In genomic region chr2:157057758-157058157, GRCm38 (mm10) we compare ENCODE assay signal across 10 mouse cellular contexts. TPM values are rescaled to one million over a fixed set of nuclear protein-coding genes. Genes with fewer than 3 reads are reported as not detected.
DNase-seq lines count a peak whose midpoint lies in the region; ATAC-seq and TF ChIP-seq lines count a peak whose summit lies in the region.
"Had no signal": no experiment of that assay in that cellular context is flagged by ENCODE, and none has a peak within 500 bp of the region (broad histone marks: within the 10 kb centered on the region; RNA-seq: fewer than 3 reads in every experiment).

No protein-coding gene starts in this region.

- WGBS in forebrain, embryonic 10.5 days, result 82% methylated on average over 4 of the region's 4 CpGs
- 80% methylated on average over 4 of the region's 4 CpGs for WGBS in limb, embryonic 14.5 days

- no peaks in the 10 kb centered on the region for H3K27me3 ChIP-seq in forebrain, embryonic 10.5 days (ENCODE audit: poor library complexity, severe bottlenecking)
- H3K27me3 ChIP-seq in limb, embryonic 14.5 days (ENCODE audit: control insufficient read depth, insufficient read depth, low read length), result no peaks in the 10 kb centered on the region

- no peaks in the 10 kb centered on the region for H3K9me3 ChIP-seq in forebrain, embryonic 10.5 days
- no peaks in the 10 kb centered on the region for H3K9me3 ChIP-seq in limb, embryonic 14.5 days (ENCODE audit: control insufficient read depth, low read length)

- no peak for ATAC-seq in limb, embryonic 14.5 days (ENCODE audit: low FRiP score, low read depth)

- H3K9ac ChIP-seq in limb, embryonic 14.5 days (ENCODE audit: low read depth, low read length, severe bottlenecking), result no peak overlapping the region

- intact Hi-C loops in gastrocnemius, adult 2 months (cut with DNase I), result no loop called here
- intact Hi-C loops in left cerebral cortex, adult 2 months (cut with DNase I), result loop anchor here (2.0 kb wide), 1 partner anchor 19 kb away; no protein-coding TSS in a partner anchor
- intact Hi-C loops in left cerebral cortex, postnatal 14 days (cut with DNase I), result no loop called here

- TF ChIP-seq POLR2A in limb, embryonic 14.5 days (IDR thresholded peaks at IDR 0.05; ENCODE audit: borderline replicate concordance, extremely low read depth, insufficient read depth, insufficient read length), result no peak

- H3K36me3 ChIP-seq in forebrain, embryonic 10.5 days (replicated peaks), result peaks cover 78% of the 10 kb centered on the region
- peaks cover 46% of the 10 kb centered on the region for H3K36me3 ChIP-seq in limb, embryonic 14.5 days (ENCODE audit: control insufficient read depth, insufficient read depth, low read length)

- peak overlapping the region; percentile 64; the same call in 1 of the 2 replicates for H3K27ac ChIP-seq in gastrocnemius, adult 2 months
- H3K27ac ChIP-seq in left cerebral cortex, adult 2 months, result peak overlapping the region; percentile 80; the same call in 1 of the 2 replicates
- peak overlapping the region; percentile 91 for H3K27ac ChIP-seq in forebrain, embryonic 10.5 days
- peak overlapping the region; percentile 74; the same call in 1 of the 2 replicates for H3K27ac ChIP-seq in limb, embryonic 14.5 days (replicated peaks; ENCODE audit: low read depth, low read length)

- H3K4me1 ChIP-seq in forebrain, embryonic 10.5 days, result peaks cover 36% of the 10 kb centered on the region
- H3K4me1 ChIP-seq in limb, embryonic 14.5 days (ENCODE audit: control insufficient read depth, insufficient read depth, low read length), result peaks cover 23% of the 10 kb centered on the region

- no peak for DNase-seq in gastrocnemius, adult 2 months
- no peak for DNase-seq in gastrocnemius, postnatal 4 days (ENCODE audit: low spot score in 2 of 2)
- no peak for DNase-seq in left cerebral cortex, adult 2 months (ENCODE audit: extremely low spot score in 1 of 2, low spot score in 2 of 2)
- DNase-seq in left cerebral cortex, postnatal 14 days (ENCODE audit: low spot score in 2 of 2), result no peak
- no peak for DNase-seq in forebrain, embryonic 10.5 days (ENCODE audit: extremely low spot score, low spot score)
- no peak for DNase-seq in limb, embryonic 14.5 days (ENCODE audit: low spot score)
- no peak for DNase-seq in left cerebral cortex, adult 18-20 months (ENCODE audit: low spot score in 2 of 2)
- DNase-seq in layer of hippocampus, postnatal 14 days (ENCODE audit: low spot score in 2 of 2), result no peak

- no peak overlapping the region for H3K4me2 ChIP-seq in limb, embryonic 14.5 days (replicated peaks; ENCODE audit: low read depth, low read length, severe bottlenecking)

- no peak overlapping the region for H3K4me3 ChIP-seq in gastrocnemius, adult 2 months
- H3K4me3 ChIP-seq in left cerebral cortex, adult 2 months, result no peak overlapping the region
- H3K4me3 ChIP-seq in forebrain, embryonic 10.5 days, result no peak overlapping the region
- no peak overlapping the region for H3K4me3 ChIP-seq in limb, embryonic 14.5 days (replicated peaks; ENCODE audit: low read length)

- no peak for TF ChIP-seq CTCF in gastrocnemius, adult 2 months (IDR thresholded peaks at IDR 0.05)
- TF ChIP-seq CTCF in left cerebral cortex, adult 2 months (IDR thresholded peaks at IDR 0.05), result no peak

RNA-seq across cellular contexts. Expression of gene Soga1, which starts 21.3 kb away (rescaled TPM):
- total RNA-seq in gastrocnemius, adult 2 months (2021), result 1 to 10 TPM; 2.8 to 4.5 TPM
- 10 to 100 TPM; 33.7 to 34.6 TPM for total RNA-seq in gastrocnemius, postnatal 4 days (2021)
- 10 to 100 TPM; 20.2 to 25.1 TPM for total RNA-seq in left cerebral cortex, adult 2 months (2021)
- 10 to 100 TPM; 38.8 to 41.1 TPM for total RNA-seq in left cerebral cortex, postnatal 14 days (2021)
- 3.5 and 4.0 TPM in 2 replicates for polyA plus RNA-seq in forebrain, embryonic 10.5 days (2016; fragmentation: Nextera tagmentation; extraction: Ambion mirVana)
- polyA plus RNA-seq in limb, embryonic 14.5 days (2012; rRNA removed), result 14.2 and 22.8 TPM in 2 replicates
- 5.5 and 7.9 TPM in 2 replicates for polyA plus RNA-seq in limb, embryonic 14.5 days (2014; fragmentation: Nextera tagmentation; extraction: Ambion mirVana)
- total RNA-seq in left cerebral cortex, adult 18-20 months (2021), result 10 to 100 TPM; 17.1 to 17.7 TPM
- total RNA-seq in layer of hippocampus, postnatal 14 days (2021), result 10 to 100 TPM; 63.0 to 66.5 TPM

RNA-seq across cellular contexts. Expression of gene Tldc2, which starts 29.1 kb away (rescaled TPM):
- not detected for total RNA-seq in gastrocnemius, adult 2 months (2021)
- total RNA-seq in gastrocnemius, postnatal 4 days (2021), result not detected
- total RNA-seq in left cerebral cortex, adult 2 months (2021), result not detected
- not detected for total RNA-seq in left cerebral cortex, postnatal 14 days (2021)
- polyA plus RNA-seq in forebrain, embryonic 10.5 days (2016; fragmentation: Nextera tagmentation; extraction: Ambion mirVana), result not detected in 2 replicates
- not detected in 2 replicates for polyA plus RNA-seq in limb, embryonic 14.5 days (2012; rRNA removed)
- not detected in 2 replicates for polyA plus RNA-seq in limb, embryonic 14.5 days (2014; fragmentation: Nextera tagmentation; extraction: Ambion mirVana)
- not detected for total RNA-seq in left cerebral cortex, adult 18-20 months (2021)
- not detected for total RNA-seq in layer of hippocampus, postnatal 14 days (2021)
- total RNA-seq: left cerebral cortex, adult 8-10 months had no signal
- polyA plus RNA-seq: lung, postnatal 0 days had no signal

RNA-seq across cellular contexts. Expression of gene Dsn1, which starts 50.8 kb away (rescaled TPM):
- 1 to 10 TPM; 1.2 to 1.6 TPM for total RNA-seq in gastrocnemius, adult 2 months (2021)
- 10 to 100 TPM; 11.6 to 12.3 TPM for total RNA-seq in gastrocnemius, postnatal 4 days (2021)
- 1 to 10 TPM; 5.8 to 6.3 TPM for total RNA-seq in left cerebral cortex, adult 2 months (2021)
- total RNA-seq in left cerebral cortex, postnatal 14 days (2021), result 1 to 10 TPM; 5.2 to 5.5 TPM
- polyA plus RNA-seq in forebrain, embryonic 10.5 days (2016; fragmentation: Nextera tagmentation; extraction: Ambion mirVana), result 58.0 and 59.1 TPM in 2 replicates
- 27.2 and 32.9 TPM in 2 replicates for polyA plus RNA-seq in limb, embryonic 14.5 days (2012; rRNA removed)
- 30.2 and 33.5 TPM in 2 replicates for polyA plus RNA-seq in limb, embryonic 14.5 days (2014; fragmentation: Nextera tagmentation; extraction: Ambion mirVana)
- total RNA-seq in left cerebral cortex, adult 18-20 months (2021), result 1 to 10 TPM; 4.8 to 5.6 TPM
- 1 to 10 TPM; 4.0 to 5.4 TPM for total RNA-seq in layer of hippocampus, postnatal 14 days (2021)
